Mouse (Mus musculus): ENCODE measurements at regions not wholly inside any gene's neighbourhood (a gene's known extent, or its start where the extent isn't known, plus 50 kb on each side); places are given as distances from the start of the nearest gene placed in this dataset. TPM values are rescaled to one million over a fixed set of nuclear protein-coding genes. Genes with fewer than 3 reads are reported as not detected.

DNA sequence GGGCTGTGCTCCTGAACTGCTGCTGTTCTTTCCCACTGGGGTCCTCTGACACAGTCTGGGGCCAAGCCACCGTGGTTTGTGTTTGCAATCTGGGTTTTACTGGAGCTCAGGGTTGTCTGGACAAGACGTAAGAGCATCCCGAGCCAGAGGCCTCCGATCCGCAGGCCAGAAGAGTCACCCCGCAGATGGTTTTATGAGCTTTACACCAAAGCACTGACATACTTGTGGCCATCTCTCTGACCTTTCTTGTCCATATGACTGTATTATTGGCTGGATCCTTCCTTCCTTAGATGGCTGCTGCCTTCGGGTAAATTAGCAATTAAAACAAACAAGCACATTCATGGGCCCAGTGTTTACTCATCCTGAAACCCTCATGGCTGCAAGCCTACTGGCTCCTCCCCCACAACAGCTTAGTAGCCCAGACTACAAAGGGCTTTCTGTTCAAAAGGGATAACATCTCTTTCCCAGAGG lies 578.4 kb downstream of the Gm826 start:
- Histone ChIP-seq H3K9ac (no peak overlapping the region), H3K9me3 (ENCODE audit: low read depth, low read length) (no peaks in the 10 kb centered on the region), H3K36me3 (ENCODE audit: insufficient read depth) (no peaks in the 10 kb centered on the region), H3K4me1 (ENCODE audit: insufficient read depth) (no peaks in the 10 kb centered on the region), H3K4me3 (ENCODE audit: low read depth, low read length) (no peak overlapping the region), H3K27me3 (ENCODE audit: insufficient read depth, low read length) (no peaks in the 10 kb centered on the region), H3K4me2 (no peak overlapping the region), H3K27ac (ENCODE audit: low read depth) (no peak overlapping the region)
- ATAC-seq (ENCODE audit: insufficient read depth) (peak; percentile 84), DNase-seq (peak; percentile 54)
- 37% methylated on average over 7 of the region's 7 CpGs for WGBS
- TF ChIP-seq CTCF (IDR thresholded peaks at IDR 0.05; ENCODE audit: low read depth) = no peak

GRCm38 (mm10) chr2:159760806-159761205 lies 573.2 kb downstream of the Gm826 start:
- no peak overlapping the region for H3K4me2 ChIP-seq
- WGBS = 80% methylated on average over 6 of the region's 6 CpGs
- no peak overlapping the region for H3K4me3 ChIP-seq (ENCODE audit: low read depth, low read length)
- H3K36me3 ChIP-seq (ENCODE audit: insufficient read depth) = no peaks in the 10 kb centered on the region
- H3K27ac ChIP-seq (ENCODE audit: low read depth) = no peak overlapping the region
- TF ChIP-seq CTCF (IDR thresholded peaks at IDR 0.05; ENCODE audit: low read depth) = no peak
- no peaks in the 10 kb centered on the region for H3K9me3 ChIP-seq (ENCODE audit: low read depth, low read length)
- no peak overlapping the region for H3K9ac ChIP-seq
- DNase-seq (no peak), ATAC-seq (ENCODE audit: insufficient read depth) (no peak)
- no peaks in the 10 kb centered on the region for H3K4me1 ChIP-seq (ENCODE audit: insufficient read depth)
- no peaks in the 10 kb centered on the region for H3K27me3 ChIP-seq (ENCODE audit: insufficient read depth, low read length)

DNA sequence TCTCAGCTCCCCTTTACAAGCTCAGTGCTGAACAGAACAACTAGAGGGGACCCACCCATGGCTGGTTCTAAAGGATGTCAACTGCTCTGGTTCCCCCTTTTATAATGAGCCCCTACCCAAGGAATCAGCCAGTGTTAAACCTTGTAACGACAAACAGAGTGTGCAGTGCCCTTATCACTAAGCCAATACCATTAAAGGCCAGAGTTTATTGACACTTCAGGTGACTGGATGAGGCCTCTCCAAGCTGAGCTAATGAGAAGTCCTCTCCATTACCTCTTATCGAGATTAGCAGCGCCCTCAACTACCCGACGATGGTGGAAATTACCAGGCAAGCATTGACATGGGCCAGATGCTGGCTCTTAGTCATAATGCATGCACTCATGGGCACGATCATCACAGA lies 570.8 kb downstream of the Gm826 start:
- H3K4me3 ChIP-seq (ENCODE audit: low read depth, low read length) = no peak overlapping the region
- no peak for TF ChIP-seq CTCF (IDR thresholded peaks at IDR 0.05; ENCODE audit: low read depth)
- WGBS = 20% methylated on average over 6 of the region's 6 CpGs
- no peak overlapping the region for H3K9ac ChIP-seq
- no peak overlapping the region for H3K27ac ChIP-seq (ENCODE audit: low read depth)
- ATAC-seq (ENCODE audit: insufficient read depth) (no peak), DNase-seq (no peak)
- no peak overlapping the region for H3K4me2 ChIP-seq
- H3K4me1 ChIP-seq (ENCODE audit: insufficient read depth) = no peaks in the 10 kb centered on the region
- no peaks in the 10 kb centered on the region for H3K36me3 ChIP-seq (ENCODE audit: insufficient read depth)
- H3K27me3 ChIP-seq (ENCODE audit: insufficient read depth, low read length) = no peaks in the 10 kb centered on the region
- H3K9me3 ChIP-seq (ENCODE audit: low read depth, low read length) = no peaks in the 10 kb centered on the region

Small RNAs in the stretch of these regions (microRNA-seq; reads per million reads assigned to microRNA genes)
- not detected for gene Gm44319 (ENCODE audit: borderline number of aligned reads)

Data from lung, embryonic 14.5 days (tissue).